Mouse (Mus musculus) limb, embryonic 13.5 days (tissue): ENCODE measurements around the gene Larp1. TPM values are rescaled to one million over a fixed set of nuclear protein-coding genes. Genes with fewer than 3 reads are reported as not detected.
A peak's percentile ranks its signal among the peaks of the same experiment; 100 is the strongest.

ENCODE experiments used
- ATAC-seq: fragments of 200-750 bp; cut with Nextera tagmentation; 2 replicates; pipeline ENCODE4 v1.8.0; 2017; ENCODE audit warnings: low read depth, moderate number of reproducible peaks, moderate TSS enrichment; ENCODE audit not compliant: low FRiP score
- H3K27ac ChIP-seq: fragments of 300-500 bp; sonication (generic); 2 replicates; pipeline ENCODE4 v1.5.1; 2015; ENCODE audit warnings: inconsistent platforms, mild to moderate bottlenecking, moderate library complexity
- H3K27me3 ChIP-seq: fragments of 300-500 bp; sonication (generic); 2 replicates; pipeline ENCODE4 v1.6.1; 2015; ENCODE audit warnings: mild to moderate bottlenecking, inconsistent platforms
- H3K36me3 ChIP-seq: fragments of 300-500 bp; sonication (generic); 2 replicates; pipeline ENCODE4 v1.6.1; 2015; ENCODE audit warnings: inconsistent platforms, mild to moderate bottlenecking, moderate library complexity
- H3K4me1 ChIP-seq: fragments of 300-500 bp; sonication (generic); 2 replicates; pipeline ENCODE4 v1.6.1; 2015; ENCODE audit warnings: inconsistent platforms
- H3K4me2 ChIP-seq: fragments of 300-500 bp; sonication (generic); replicated peaks from 2 replicates; pipeline ENCODE4 v1.6.1; 2015; ENCODE audit warnings: inconsistent platforms, mild to moderate bottlenecking, moderate library complexity
- H3K4me3 ChIP-seq: fragments of 300-500 bp; sonication (generic); 2 replicates; pipeline ENCODE4 v1.5.1; 2015; ENCODE audit warnings: moderate library complexity, mild to moderate bottlenecking, inconsistent platforms
- H3K9ac ChIP-seq: fragments of 300-500 bp; sonication (generic); 2 replicates; pipeline ENCODE4 v1.6.1; 2015; ENCODE audit warnings: mild to moderate bottlenecking, inconsistent platforms
- H3K9me3 ChIP-seq: fragments of 300-500 bp; sonication (generic); 2 replicates; pipeline ENCODE4 v1.6.1; 2016; ENCODE audit warnings: inconsistent platforms
- WGBS: fragments of 180-500 bp; shearing (Covaris S2); methylation state at CpG from one replicate; pipeline ENCODE4 v1.1.7; 2015; 5-methylcytosine and 5-hydroxymethylcytosine counted together
- polyA plus RNA-seq: library from polyadenylated mRNA; unstranded; fragments of >200 nt; fragmentation: Nextera tagmentation; extraction: Ambion mirVana; gene quantifications from 2 replicates; pipeline ENCODE4 v1.2.1, GENCODE M21; 2015

The Larp1 gene
- polyA plus RNA-seq, 1 experiment from 2014 or later: 18.2 TPM

- H3K4me2 ChIP-seq: no peak overlapping the region
- H3K4me3 ChIP-seq: no peak overlapping the region
- H3K9me3 ChIP-seq: no peaks in the 10 kb centered on the region
- H3K9ac ChIP-seq: no peak overlapping the region
- no peak overlapping the region for H3K27ac ChIP-seq
- no peak for ATAC-seq
- H3K27me3 ChIP-seq: no peaks in the 10 kb centered on the region
- peaks cover 5% of the 10 kb centered on the region for H3K4me1 ChIP-seq
- WGBS: 86% methylated on average over 6 of the region's 6 CpGs
- no peaks in the 10 kb centered on the region for H3K36me3 ChIP-seq
Observed at GRCm38 (mm10) chr11:57979621-57980020, 29.2 kb upstream of the Larp1 start.

- Histone ChIP-seq H3K27me3 (no peaks in the 10 kb centered on the region), H3K36me3 (no peaks in the 10 kb centered on the region), H3K9ac (no peak overlapping the region), H3K4me3 (no peak overlapping the region), H3K27ac (no peak overlapping the region), H3K9me3 (no peaks in the 10 kb centered on the region), H3K4me1 (peaks cover 5% of the 10 kb centered on the region), H3K4me2 (no peak overlapping the region)
- no peak for ATAC-seq
- 80% methylated on average over 12 of the region's 12 CpGs for WGBS
Observed at GRCm38 (mm10) chr11:57981083-57981809, 27.6 kb upstream of the Larp1 start.

GRCm38 (mm10) chr11:57983480-57984342, 25.2 kb upstream of the Larp1 start:
- Histone ChIP-seq H3K4me1 (peaks cover 5% of the 10 kb centered on the region), H3K27me3 (no peaks in the 10 kb centered on the region), H3K4me3 (no peak overlapping the region), H3K4me2 (no peak overlapping the region), H3K9me3 (no peaks in the 10 kb centered on the region), H3K27ac (no peak overlapping the region), H3K9ac (no peak overlapping the region), H3K36me3 (no peaks in the 10 kb centered on the region)
- WGBS: 40% methylated on average over 16 of the region's 16 CpGs
- ATAC-seq: 0 out of 2 replicates have a peak, but pooled peaks have one; percentile 36

- WGBS: 59% methylated on average over 3 of the region's 3 CpGs
- ATAC-seq: no peak
- no peak overlapping the region for H3K4me2 ChIP-seq
- H3K4me3 ChIP-seq: no peak overlapping the region
- no peaks in the 10 kb centered on the region for H3K36me3 ChIP-seq
- no peaks in the 10 kb centered on the region for H3K9me3 ChIP-seq
- peaks cover 5% of the 10 kb centered on the region for H3K4me1 ChIP-seq
- no peaks in the 10 kb centered on the region for H3K27me3 ChIP-seq
- H3K9ac ChIP-seq: no peak overlapping the region
- H3K27ac ChIP-seq: no peak overlapping the region
Observed at GRCm38 (mm10) chr11:57984343-57984666, 24.6 kb upstream of the Larp1 start.

GRCm38 (mm10) chr11:57985485-57985884, 23.4 kb upstream of the Larp1 start:
- ATAC-seq: no peak

GRCm38 (mm10) chr11:57986053-57986452, 22.8 kb upstream of the Larp1 start:
- no peaks in the 10 kb centered on the region for H3K27me3 ChIP-seq
- ATAC-seq: no peak
- H3K4me3 ChIP-seq: no peak overlapping the region
- H3K9ac ChIP-seq: no peak overlapping the region
- no peak overlapping the region for H3K27ac ChIP-seq
- peaks cover 5% of the 10 kb centered on the region for H3K4me1 ChIP-seq
- H3K9me3 ChIP-seq: no peaks in the 10 kb centered on the region
- no peak overlapping the region for H3K4me2 ChIP-seq
- WGBS: 92% methylated on average over 6 of the region's 6 CpGs
- no peaks in the 10 kb centered on the region for H3K36me3 ChIP-seq

More at GRCm38 (mm10) chr11:57985485-57985884, 23.4 kb upstream of the Larp1 start:
- Histone ChIP-seq H3K36me3 (no peaks in the 10 kb centered on the region), H3K9ac (no peak overlapping the region), H3K27me3 (no peaks in the 10 kb centered on the region), H3K4me3 (no peak overlapping the region), H3K4me2 (no peak overlapping the region), H3K4me1 (peaks cover 5% of the 10 kb centered on the region), H3K9me3 (no peaks in the 10 kb centered on the region), H3K27ac (no peak overlapping the region)
- 93% methylated on average over 2 of the region's 3 CpGs for WGBS

- H3K27ac ChIP-seq: no peak overlapping the region
- H3K27me3 ChIP-seq: no peaks in the 10 kb centered on the region
- H3K4me1 ChIP-seq: peaks cover 5% of the 10 kb centered on the region
- no peak for ATAC-seq
- H3K4me3 ChIP-seq: no peak overlapping the region
- no peaks in the 10 kb centered on the region for H3K36me3 ChIP-seq
- H3K4me2 ChIP-seq: no peak overlapping the region
- no peak overlapping the region for H3K9ac ChIP-seq
- no peaks in the 10 kb centered on the region for H3K9me3 ChIP-seq
- WGBS: 88% methylated on average over 6 of the region's 6 CpGs
Observed at GRCm38 (mm10) chr11:57986456-57986855, 22.4 kb upstream of the Larp1 start.

- Histone ChIP-seq H3K27me3 (no peaks in the 10 kb centered on the region), H3K4me2 (no peak overlapping the region), H3K27ac (no peak overlapping the region), H3K4me3 (no peak overlapping the region), H3K9me3 (no peaks in the 10 kb centered on the region), H3K9ac (no peak overlapping the region), H3K36me3 (no peaks in the 10 kb centered on the region), H3K4me1 (peaks cover 5% of the 10 kb centered on the region)
- ATAC-seq: no peak
- WGBS: 94% methylated on average over 7 of the region's 7 CpGs
Observed at GRCm38 (mm10) chr11:57986861-57987260, 22.0 kb upstream of the Larp1 start.

GRCm38 (mm10) chr11:57998168-57998567, 10.7 kb upstream of the Larp1 start:
- Histone ChIP-seq H3K27ac (no peak overlapping the region), H3K36me3 (no peaks in the 10 kb centered on the region), H3K4me2 (no peak overlapping the region), H3K9me3 (no peaks in the 10 kb centered on the region), H3K4me3 (no peak overlapping the region), H3K4me1 (no peaks in the 10 kb centered on the region), H3K9ac (no peak overlapping the region), H3K27me3 (no peaks in the 10 kb centered on the region)
- 87% methylated on average over 7 of the region's 7 CpGs for WGBS
- no peak for ATAC-seq

- H3K4me2 ChIP-seq: no peak overlapping the region
- H3K27me3 ChIP-seq: no peaks in the 10 kb centered on the region
- no peak overlapping the region for H3K27ac ChIP-seq
- H3K9me3 ChIP-seq: no peaks in the 10 kb centered on the region
- no peak for ATAC-seq
- 27% methylated on average over 1 of the region's 1 CpGs for WGBS
- no peaks in the 10 kb centered on the region for H3K4me1 ChIP-seq
- no peaks in the 10 kb centered on the region for H3K36me3 ChIP-seq
- H3K4me3 ChIP-seq: no peak overlapping the region
- no peak overlapping the region for H3K9ac ChIP-seq
Observed at GRCm38 (mm10) chr11:57998872-57999271, 10.0 kb upstream of the Larp1 start.

GRCm38 (mm10) chr11:58003126-58003525, 5.7 kb upstream of the Larp1 start:
- Histone ChIP-seq H3K27me3 (no peaks in the 10 kb centered on the region), H3K4me3 (no peak overlapping the region), H3K36me3 (no peaks in the 10 kb centered on the region), H3K4me1 (peaks cover 9% of the 10 kb centered on the region), H3K9ac (no peak overlapping the region), H3K27ac (no peak overlapping the region), H3K4me2 (no peak overlapping the region), H3K9me3 (no peaks in the 10 kb centered on the region)
- ATAC-seq: no peak
- 84% methylated on average over 8 of the region's 8 CpGs for WGBS

GRCm38 (mm10) chr11:58003734-58004133, 5.1 kb upstream of the Larp1 start:
- Histone ChIP-seq H3K27me3 (no peaks in the 10 kb centered on the region), H3K4me2 (no peak overlapping the region), H3K4me3 (no peak overlapping the region), H3K9me3 (no peaks in the 10 kb centered on the region), H3K36me3 (no peaks in the 10 kb centered on the region), H3K27ac (no peak overlapping the region), H3K9ac (no peak overlapping the region), H3K4me1 (peaks cover 12% of the 10 kb centered on the region)
- ATAC-seq: no peak
- 68% methylated on average over 6 of the region's 6 CpGs for WGBS
